Mouse (Mus musculus) cerebellum, postnatal 4 days (tissue): ENCODE results near the gene Usp10.

Experiments
- DNase-seq, 2 experiments: peaks; one replicate each; pipeline ENCODE4 v3.0.0; 2022; ENCODE audit warnings: low spot score in 2 of 2, mixed read lengths in 1 of 2

Gene Usp10

DNA sequence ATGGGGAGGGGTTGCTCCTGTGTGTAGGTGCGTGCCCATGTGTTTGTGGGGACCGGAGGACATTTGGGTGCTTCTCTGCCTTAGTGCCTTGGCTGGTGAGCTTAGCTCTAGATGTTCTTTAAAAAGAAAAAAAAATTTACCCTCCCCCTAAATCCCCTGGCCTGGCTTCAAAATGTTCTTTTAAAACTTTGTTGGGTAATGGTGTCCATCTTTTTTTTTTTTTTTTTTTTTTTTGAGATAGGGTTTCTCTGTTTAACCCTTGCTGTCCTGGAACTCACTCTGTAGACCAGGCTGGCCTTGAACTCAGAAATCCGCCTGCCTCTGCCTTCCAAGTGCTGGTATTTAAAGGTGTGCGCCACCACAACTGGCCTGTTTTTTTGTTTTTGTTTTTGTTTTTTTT lies 5.1 kb downstream of the Usp10 start:
- DNase-seq = no peak

DNA sequence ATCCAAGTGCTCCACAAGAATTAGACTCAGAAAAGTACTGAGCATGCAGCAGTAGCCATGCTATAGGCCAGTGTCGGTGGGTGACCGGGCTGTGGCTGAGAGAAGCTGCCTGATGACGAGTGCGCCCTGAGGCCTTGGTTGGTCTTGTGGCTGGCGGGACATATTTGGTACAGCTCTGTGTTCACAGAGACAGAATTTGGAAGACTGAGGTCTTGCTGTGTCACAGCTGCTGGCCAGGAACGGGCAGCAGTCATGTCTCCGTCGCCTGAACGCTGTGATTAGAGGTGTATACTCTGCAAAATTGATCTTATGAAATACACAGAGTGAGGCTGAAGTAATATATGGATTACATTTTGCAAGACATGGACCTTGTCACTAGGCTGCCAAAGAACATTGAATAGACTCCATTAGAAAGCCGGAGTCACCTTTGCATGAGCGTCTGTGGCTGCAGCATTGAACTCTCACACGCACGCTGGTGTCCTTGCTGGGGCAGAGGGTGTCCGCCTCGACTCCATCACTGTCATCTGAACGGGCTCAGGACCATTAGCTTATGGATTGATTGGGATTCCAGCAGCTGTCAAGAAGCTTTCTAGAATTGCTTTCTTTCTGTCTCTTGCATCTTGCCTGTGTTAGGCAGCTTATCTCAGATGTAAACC lies 6.2 kb downstream of the Usp10 start:
- no peak for DNase-seq

DNA sequence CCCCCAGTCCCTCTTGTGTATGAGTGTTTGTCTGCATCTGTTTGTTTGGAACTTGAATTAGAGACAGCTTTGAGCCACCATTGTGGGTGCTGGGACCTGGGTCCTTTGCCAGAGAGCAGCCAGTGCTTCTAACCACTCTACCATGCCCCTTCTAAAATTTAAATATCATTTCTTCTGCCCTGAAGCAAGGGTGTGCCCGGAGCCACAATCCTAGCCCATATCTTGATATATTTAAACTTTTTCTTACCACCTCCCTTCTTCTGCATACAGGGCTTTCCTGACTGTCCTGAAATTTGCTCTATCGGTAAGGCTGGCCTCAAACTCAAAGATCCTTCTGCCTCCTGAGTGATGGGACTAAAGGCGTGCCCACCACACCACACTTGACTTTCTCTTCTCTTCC lies 7.3 kb downstream of the Usp10 start:
- DNase-seq = no peak

DNA sequence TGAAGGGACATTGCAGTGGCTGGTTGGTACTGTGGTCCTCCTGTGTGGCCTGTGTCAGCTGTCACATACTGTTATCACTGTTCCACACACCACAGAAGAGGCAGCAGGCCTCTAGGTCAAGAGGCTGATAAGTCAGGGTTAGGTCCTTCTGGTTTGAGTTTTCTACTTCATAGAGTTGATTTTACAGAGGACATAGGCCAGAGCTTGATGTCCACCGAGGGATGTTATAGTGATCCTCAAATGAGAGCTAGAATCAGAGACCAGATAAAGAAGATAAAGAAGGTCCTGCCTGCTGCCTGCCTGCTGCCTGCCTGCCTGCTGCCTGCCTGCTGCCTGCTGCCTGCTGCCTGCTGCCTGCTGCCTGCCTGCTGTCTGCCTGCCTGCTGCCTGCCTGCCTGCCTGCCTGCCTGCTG lies 8.0 kb downstream of the Usp10 start:
- DNase-seq = no peak

DNA sequence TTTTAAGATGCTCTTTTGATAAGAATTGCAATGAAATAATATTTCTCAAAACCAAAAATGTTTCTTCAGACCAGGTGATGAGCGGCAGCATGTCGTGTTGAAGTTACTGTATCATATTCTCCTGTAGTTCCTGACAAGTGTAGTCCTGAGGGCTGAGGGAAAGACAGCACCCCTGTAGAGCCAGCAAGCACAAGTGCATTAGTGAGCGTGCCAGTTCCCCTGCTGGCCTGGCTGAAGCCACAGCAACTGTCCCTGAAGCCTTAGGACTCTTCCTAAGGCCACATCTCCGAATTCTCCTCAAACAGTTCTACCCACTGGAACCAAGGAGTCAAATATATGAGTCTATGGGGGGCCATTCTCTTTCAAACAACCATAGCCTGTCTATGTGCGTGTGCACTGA lies 13.1 kb downstream of the Usp10 start:
- no peak for DNase-seq

DNA sequence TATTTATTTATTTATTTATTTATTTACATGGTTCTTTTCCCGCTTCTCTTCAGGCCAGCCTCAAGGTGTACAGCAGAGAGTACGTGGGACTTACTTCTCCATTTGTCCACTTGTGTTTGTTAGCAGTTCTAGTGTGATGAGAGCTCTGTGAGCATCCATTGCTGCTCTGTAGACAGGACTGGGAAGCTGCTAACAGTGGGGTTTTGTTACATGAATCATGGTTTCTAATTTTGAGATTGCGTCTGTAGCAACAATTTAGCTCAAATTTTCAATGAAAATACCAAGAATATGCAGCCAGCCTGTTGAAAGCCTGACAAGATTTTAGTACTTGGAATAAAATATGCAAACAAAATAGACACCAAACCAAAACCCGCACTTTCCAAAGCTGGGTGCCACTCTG lies 15.3 kb downstream of the Usp10 start:
- no peak for DNase-seq

DNA sequence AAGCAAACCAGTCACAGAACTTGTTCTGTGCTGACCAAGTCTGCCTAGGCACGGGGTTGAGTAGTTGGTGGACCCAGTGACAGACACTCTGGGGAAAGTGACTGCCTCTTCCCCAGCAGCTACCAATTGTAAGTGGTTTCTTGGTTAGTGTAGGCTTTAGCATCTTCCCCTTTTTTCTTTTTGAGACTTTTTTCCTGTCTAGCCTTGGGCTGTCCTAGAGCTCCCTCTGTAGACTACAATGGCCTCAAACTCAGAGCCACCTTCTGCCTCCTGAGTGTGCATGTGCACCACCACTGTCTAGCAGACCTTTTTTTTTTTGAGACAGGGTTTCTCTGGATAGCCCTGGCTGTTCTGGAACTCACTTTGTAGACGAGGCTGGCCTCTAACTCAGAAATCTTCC lies 16.3 kb downstream of the Usp10 start:
- no peak for DNase-seq

DNA sequence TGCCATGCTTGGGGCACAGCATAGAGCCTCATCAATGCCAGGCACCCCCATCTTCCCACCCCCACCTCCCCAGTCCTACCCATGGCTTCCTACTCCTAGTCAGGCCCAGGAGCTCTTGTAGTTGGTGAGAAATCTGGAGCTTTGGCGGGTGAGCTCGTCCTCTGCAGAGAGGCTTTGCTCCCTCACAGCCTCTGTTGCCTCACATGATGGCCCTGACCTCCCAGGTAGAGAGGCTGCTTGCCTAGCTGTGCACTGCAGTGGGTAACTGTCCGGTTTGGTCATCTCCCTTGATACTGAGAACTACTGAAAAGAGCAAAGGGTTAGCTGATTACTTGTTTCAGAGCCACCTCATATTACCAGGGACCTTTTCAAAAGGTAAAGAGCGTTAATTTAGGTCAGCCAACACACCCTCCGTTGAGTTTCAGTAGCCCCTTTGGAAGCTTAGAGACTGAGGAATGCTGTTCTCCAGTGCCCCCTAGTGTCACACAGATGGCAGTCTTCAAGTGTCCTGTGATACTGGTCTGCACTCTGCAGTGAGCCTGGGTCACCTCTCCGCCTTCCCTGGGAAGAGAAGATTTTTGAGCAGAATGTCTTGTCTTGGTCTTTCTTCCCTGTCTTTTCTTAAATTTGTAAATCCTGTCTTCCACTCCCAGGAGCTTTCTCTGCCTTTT lies 17.4 kb downstream of the Usp10 start:
- peak in 1 of 2 experiments; percentile 26 for DNase-seq

DNA sequence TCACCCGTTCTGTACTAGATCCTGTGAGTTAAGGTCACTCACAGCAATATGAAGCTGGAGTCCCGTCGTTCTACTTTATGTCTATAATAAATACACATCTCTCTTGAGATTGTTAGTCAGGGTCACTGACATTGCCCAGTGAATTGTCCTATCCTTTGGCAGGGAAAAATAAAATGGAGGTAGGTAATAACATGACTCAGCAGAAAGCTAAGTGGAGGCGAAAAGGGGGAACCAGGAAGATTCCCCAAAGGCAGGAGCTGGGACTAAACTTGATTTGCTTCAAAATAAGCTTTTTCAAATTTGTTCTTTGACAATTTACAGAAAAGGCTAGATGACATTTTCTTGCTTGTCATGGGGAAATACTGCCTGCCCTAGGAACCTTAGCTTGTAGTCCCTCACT lies 21.2 kb downstream of the Usp10 start:
- no peak for DNase-seq

DNA sequence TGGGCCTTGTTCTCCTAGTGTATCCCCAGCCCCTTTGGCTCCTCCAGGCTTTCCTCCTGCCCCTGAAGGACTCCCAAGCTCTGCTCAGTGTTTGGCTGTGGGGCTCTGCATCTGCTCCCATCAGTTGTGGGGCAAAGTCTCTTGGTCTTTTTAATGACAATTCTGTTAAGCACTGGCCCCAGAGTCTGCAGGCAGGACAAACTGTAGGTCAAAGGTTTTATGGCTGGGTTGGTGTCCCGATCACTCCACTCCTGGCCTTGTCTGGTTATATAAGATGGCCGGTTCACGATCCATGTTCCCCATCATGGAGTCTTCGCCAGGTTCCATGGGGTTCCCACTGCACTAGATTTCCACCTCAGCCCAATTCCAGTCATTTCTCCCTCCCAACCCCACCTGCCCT lies 23.5 kb downstream of the Usp10 start:
- no peak for DNase-seq

DNA sequence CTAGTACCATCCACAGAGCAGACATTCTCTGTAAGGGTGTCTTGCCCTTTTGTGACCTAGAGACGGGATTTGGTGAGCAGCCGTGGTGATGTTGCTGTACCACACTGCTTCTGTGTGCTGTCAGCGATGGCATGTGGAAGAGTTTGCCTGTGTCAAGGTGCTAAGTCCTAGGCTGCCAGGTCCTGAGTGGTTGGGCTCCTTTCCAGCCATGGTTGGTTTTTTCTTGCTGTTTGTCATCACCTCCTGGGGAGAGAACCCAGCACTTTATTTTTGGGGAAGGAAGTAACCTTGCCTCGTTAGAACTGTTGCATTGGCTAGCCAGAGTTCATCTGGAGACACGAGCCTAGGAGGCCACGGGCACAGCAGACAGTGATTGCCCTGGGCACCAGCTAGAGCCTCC lies 25.4 kb downstream of the Usp10 start:
- no peak for DNase-seq

DNA sequence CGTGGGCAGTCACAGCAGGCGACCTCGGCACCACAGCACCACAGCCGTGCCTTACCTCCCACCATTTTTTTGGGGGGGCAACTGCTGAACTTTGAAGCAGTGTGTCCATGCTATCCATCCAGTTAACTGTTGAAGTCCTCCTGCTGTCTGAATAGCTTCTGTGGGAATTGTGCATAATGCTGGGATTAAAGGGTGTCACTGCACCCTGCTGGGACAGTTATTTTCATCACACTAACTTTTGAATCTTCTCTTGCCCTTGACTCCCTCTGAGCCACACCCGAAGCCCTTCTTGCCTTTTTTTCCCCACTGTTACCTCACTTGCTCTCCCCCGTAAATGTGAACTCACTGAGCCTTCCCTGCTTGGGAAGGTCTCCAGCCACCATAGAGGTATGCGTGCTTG lies 28.3 kb downstream of the Usp10 start:
- DNase-seq = no peak

DNA sequence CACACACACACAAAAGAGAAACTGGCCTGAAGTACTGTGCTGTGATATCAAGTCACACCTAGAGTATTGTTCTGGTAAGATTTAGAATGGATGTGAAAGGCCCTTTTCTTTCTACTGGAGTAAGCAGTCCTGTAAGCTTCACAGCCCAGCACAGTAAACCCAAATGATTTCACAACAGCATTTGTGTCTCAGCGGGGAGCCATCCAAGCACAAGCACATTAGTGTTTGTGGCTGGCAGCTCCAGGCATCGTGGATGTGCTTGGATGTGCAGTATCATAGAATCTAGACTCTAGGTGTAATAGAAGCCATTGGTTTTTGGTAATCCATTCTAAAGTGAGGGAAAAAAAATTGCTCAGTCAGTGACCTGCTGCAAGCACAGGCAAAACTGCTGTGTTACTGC lies 29.2 kb downstream of the Usp10 start:
- DNase-seq = no peak

DNA sequence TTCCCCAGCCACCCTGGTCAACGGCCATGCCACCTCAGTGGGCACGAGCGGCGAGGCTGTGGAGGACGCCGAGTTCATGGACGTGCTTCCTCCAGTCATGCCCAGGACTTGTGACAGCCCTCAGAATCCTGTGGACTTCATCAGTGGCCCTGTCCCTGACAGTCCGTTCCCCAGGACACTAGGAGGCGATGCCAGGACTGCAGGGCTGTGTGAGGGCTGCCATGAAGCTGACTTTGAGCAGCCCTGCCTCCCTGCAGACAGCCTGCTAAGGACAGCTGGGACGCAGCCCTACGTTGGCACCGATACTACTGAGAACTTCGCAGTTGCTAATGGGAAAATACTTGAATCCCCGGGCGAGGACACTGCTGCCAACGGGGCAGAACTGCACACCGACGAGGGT lies 31.3 kb downstream of the Usp10 start:
- peak in 1 of 2 experiments; percentile 32 for DNase-seq

DNA sequence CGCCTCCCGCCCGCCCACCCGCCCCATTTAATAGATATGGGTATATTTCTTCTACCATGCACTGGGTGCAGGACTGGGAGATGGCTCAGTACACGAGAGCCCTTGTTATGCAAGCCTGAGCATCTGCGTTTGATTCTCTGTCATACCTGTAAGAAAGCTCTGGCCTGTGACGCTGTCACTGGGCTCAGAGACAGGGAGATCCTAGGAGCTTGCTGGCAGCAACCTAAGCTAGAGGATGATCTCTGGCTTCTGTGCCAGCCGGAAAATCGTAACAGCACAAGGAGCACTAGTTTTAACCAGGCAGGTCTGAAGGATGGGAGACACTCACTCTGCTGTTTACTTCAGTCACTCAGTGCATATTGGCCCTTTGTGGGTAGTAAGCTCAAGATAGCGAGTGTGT lies 33.5 kb downstream of the Usp10 start:
- no peak for DNase-seq

DNA sequence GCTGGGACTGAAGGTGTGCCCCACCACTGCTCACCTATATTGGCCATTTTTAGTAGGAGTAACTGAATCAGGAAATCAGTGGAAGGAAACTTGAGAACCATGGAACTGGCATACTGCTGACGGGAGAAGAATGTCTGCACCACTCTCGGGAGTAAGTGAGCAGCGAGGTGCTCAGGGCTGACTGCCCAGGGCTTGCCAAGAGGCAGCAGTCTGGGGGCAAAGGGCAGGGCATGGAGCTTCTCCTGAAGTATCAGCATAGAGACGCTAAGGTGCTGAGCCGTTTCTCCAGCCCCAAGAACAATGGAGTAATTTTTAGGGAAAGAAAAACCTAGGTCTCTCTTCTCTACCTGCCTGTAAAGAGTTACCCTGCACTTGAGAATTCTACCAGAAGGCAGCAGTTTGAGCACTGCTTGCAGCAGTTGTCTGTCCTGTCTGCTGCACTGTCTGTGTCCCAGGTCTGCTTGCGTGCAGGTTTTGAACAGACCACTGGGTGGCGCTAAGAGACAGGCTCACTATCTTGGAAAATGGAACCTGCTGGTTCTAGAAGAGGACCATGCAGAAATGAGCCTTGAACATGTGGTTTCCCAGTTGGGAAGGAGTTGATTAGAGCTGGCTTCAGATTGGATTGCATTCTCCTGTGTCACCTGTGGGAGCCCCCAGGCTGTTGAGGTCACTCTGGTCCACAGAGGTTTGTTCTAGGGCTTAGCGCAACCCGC lies 34.1 kb downstream of the Usp10 start:
- peak; percentile 74 to 83 for DNase-seq

DNA sequence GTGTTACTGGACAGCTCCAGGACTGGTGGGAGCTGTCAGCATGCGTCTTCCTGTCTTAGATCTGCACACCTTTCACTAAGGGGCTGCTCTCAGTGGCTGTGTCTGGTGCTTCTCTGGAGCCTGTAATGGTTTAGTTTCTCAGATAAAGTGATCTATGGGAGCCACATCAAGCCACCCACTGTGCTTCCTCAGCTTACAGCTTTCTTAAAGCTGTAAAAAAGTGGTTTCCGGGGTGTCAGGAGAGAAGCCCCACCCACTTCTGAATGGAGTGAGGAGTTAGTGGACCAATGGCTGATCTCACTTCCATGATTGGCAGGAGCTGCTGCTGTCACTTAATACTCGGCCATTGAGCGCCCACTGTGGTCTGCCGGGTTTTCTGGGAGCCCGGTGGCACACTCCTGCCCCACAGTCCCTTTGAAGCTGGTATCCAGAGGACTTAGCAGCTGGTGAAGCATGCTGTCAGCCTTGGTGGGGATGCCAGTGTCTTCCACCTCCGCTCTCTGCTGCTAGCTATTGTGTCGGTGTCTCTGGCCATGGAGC lies 36.2 kb downstream of the Usp10 start:
- no peak for DNase-seq

DNA sequence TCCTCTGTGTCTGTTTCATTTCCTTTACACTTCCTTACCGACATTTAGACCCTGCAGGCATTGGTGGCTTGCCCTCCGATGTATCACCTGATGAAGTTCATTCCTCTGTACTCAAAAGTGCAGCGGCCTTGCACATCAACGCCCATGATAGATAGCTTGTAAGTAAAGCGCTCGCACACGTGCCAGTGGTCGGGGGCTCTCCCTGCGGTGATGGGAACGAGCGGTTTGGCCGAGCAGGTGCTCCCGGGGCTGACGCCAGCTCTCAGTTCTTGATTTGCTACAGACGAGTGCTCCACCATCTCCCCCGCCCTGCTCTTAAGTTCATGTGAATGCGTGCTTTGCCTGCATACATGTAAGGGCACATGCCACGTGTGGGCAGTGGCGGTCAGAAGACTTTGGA lies 37.5 kb downstream of the Usp10 start:
- no peak for DNase-seq

DNA sequence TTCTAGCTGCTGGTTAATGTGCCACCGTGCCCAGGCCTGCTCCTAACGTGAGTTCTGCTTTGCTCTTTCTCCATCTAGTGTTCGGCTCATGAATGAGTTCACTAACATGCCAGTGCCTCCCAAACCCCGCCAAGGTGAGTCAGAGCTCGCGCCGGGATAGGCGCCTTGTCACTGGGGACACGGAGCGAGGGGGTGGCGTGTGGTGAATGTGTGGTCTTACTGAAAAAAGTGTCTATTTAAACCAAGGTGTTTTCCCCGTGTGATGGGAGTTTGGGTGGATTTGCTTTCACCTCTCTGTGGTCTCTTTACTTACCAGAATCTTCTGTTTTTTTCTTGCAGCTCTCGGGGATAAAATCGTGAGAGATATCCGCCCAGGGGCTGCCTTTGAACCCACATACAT lies 38.2 kb downstream of the Usp10 start:
- no peak for DNase-seq

DNA sequence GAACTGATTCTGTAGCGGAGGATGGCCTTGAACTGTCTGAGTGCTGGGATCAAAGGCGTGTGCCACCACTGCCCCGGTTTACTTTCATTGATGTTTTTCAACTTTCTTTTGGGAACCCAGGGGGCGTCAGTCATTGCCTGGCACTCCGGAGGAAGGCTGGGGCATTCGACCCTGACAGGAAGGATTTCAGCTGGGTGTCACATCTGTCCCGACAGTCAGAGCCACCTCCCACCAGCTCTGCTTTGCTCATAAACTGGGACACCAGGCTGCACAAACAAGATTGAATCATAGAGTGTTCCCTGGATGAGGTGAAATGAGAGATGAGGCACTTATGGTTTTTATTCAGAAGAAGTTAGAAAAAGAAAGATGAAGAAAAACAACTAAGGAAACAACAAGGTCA lies 42.1 kb downstream of the Usp10 start:
- DNase-seq = no peak

DNA sequence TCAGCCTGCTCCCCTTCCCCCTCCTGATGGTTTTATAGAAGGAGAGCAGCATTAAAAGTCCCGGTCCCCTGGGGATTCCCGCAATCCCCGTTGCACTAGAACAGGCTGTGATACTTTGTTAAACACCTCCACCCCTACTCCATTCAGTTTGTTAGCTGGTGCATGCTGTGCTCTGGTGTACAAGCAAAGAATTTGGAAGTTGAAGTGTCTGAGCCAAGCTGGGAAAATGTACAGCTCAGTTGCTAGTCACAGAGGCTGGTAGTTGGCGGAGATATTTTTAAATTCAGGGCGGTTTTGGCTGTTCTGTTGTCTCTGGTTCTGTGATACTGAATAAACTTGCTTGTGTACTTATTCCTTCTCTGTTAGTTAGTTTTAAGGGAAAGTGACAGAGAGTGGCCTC lies 42.6 kb downstream of the Usp10 start:
- DNase-seq = no peak

DNA sequence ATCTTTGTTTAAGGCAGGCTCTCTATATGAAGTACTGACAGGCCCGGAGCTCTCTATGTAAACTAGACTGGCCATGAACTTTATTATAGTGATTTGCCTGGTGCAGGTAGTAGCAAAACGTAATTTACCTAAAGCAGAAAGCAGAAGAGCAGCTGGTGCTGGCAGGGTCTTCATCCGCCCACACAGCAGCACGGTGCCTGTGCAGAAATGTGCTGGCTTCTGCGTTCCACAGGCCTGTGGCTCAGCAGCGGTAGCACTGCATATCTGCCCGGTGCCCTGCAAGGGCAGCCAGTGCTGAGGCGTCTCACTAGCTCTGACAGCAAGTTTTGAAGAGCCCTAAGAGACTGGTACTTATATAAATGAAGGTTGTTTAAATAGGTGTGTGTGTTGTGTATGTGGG lies 45.2 kb downstream of the Usp10 start:
- no peak for DNase-seq

DNA sequence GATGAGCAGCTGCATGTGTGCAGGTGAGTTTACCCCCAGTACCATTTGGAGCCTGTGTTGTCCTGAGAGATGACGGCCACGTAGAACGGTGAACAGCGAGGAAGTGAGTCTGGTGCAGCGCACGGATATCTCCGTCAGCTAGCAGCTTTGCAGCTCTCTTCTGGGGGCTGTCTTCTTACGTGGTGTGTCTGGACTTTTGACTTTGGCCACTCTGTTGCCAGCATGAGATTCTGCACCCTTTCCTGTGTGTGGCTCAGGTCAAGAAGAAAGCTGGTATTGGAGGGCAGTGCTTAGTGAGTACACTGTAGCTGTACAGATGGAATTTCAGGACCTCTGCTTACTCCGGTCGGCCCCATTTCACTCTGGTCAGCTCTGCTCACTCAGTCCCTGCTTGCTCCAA lies 47.9 kb downstream of the Usp10 start:
- no peak for DNase-seq
